Mouse (Mus musculus) CD8-positive naive resting alpha-beta T cell, adult 2 months (primary cell): ENCODE measurements around the gene Taf8.
A peak's percentile ranks its signal among the peaks of the same experiment; 100 is the strongest.

Source experiments
- DNase-seq, 2 experiments: peaks; one replicate each; pipeline ENCODE4 v3.0.0; 2022; ENCODE audit warnings: low read depth in 2 of 2, low spot score in 2 of 2

The Taf8 gene

DNA sequence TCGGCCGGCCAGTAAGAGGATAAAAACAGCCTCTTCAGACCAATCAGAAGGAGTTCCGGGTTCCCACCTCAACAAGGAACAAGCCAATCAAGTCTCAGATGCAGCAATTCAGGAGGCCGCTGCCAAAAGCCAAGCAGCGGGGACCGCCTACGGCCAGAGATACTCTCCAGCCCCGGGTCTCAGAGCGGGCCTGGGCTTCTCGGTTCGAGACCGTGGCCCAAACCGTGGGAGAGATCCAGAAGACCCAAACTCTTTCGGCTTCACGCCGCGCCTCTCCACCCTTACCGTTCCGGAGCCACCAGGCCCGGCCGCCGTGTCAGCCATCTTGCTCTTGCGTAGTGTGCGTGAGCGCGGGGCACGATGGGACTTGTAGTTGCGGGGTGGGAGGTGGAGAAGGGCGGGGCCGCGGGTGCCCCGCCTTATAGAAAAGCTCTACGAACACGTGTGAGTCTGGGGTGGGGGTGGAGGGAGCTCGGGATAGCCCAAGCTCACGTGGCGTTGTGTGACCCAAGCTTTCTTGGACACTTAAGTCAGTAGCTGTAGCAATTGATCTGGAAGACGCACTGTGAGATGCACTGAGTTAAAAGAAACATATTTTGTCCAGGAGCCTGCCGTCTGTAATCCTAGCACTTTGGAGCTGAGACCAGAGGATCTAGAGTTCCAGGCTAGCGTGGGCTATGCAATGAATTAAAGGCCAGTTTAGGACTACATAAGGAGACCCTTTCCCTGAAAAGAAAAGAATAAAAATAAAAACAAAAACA, at the start of gene Taf8:
TSS of gene Taf8 (minus strand) at position 347 of the 761 bp plus-strand sequence.
- peak; percentile 81 to 90 for DNase-seq

- no peak for DNase-seq
Observed at GRCm38 (mm10) chr17:47551049-47551448, 49.0 kb upstream of the Taf8 start.

- DNase-seq, result no peak
Observed at GRCm38 (mm10) chr17:47545861-47546331, 43.8 kb upstream of the Taf8 start.

- no peak for DNase-seq
Observed at GRCm38 (mm10) chr17:47545154-47545553, 43.1 kb upstream of the Taf8 start.

DNA sequence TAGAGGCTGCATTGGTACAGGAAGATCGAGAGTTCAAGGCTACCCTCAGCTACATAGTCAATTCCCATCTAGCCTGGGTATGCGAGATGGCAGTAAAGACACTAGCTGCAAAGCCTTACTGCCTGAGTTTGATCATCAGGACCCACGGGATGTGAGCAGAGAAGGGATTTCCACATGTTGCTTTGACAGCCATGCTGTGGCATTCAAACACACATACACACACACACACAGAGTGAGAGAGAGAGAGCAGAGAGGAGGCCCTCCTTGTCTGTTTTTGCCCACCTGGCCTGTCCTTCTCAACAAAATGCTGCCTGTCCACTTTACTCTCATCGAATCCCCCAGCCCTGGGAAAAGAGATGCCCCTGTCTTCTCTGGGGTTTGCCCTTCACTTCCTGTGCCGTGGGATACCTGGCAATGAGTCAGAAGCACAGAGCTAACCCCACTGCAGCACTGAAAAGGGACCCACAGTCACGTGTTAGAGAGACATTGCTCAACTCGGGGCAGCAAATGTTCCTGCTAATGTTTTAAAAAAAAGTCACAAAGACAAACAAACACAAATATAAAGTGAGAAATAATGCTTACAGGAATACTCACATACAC, 41.1 kb upstream of the Taf8 start:
- no peak for DNase-seq

DNA sequence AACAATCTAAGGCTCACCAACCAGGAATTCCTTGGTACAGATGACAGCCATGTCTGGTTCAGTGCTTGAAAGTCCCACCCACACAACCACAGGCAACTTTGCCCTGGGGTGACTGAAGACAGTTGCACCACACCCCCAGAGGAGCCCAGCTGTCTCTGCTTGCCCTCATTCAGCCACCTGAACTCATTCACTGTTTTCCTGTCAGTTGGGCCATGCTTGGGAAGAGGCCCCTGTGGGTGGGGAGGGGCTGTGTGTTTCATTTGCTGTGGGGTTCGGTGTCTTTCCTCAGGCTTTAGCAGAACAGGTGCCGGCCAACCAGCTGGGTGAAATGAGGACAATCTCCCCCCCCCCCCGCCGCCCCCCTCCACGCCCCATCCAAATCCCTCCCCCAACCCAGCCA, 40.0 kb upstream of the Taf8 start:
- DNase-seq, result peak in 1 of 2 experiments; percentile 54

DNA sequence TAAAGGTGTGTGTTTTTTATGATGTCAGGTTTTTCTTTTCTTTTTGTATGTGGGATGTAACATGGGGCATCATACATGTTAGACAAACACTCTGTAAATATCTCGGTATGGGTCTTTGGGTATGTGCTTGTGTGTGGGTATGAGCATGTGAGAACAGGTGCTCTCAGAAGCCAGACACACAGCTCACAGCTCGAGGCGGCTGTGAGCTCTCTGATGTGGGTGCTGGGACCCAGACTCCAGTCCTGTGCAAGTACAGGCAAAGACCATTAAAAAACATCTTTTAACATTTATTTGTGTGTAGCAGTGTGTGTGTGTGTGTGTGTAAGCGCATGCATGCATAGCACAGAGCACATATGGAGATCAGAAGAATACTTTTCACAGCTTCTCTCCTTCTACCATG, 37.0 kb upstream of the Taf8 start:
- no peak for DNase-seq

DNA sequence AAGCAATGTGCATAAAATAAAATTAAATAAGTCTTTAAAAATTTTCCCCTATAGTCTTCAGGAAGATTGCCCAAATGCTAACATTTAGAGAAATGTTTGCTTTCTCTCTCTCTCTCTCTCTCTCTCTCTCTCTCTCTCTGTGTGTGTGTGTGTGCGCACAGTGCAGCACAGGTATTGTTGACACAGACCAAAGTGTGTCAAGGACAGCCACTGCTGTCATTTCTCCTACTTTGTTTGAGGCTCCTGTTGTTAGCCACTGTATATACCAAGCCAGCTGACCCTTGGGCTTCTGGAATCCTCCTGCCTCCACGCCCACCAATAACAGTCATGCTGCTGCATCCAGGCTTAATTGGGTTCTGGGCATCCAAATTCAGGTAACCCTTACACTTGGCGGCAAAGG, 36.0 kb upstream of the Taf8 start:
- no peak for DNase-seq

GRCm38 (mm10) chr17:47535812-47536236, 33.7 kb upstream of the Taf8 start:
- no peak for DNase-seq

DNA sequence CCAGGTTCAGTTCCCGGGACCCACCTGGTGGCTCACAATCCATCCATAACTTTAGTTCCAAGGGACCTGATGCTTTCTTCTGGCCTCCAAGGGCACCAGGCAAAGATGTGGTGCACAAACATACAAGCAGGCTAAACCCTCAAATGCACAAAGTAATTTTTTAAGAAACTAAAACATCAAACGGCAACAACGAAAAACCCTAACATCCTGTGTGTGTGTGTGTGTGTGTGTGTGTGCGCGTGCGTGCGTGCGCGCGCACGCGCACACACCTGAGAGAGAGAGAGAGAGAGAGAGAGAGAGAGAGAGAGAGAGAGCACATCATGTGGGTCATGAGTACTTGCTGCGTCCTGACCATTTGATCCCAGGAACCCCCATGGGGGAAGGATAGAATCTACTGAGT, 31.6 kb upstream of the Taf8 start:
- no peak for DNase-seq

DNA sequence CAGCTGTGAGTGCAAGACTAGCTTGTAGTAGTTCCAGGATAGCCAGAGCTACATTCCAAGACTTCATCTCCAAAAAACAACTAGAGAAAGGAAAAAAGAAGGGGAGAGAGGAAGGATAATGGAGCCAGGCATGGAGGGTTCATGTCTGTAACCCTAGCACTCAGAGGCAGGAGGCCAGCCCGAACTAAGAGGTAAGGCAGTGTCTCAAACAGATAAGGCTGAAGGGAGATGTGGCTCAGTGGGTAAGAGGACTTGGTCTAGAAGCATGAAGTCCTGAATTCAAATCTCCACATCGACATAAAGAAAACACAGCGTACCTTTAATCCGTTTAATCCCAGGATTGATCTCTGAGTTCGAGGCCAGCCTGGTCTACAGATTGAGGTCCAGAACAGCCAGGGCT, 30.3 kb upstream of the Taf8 start:
- DNase-seq, result no peak

DNA sequence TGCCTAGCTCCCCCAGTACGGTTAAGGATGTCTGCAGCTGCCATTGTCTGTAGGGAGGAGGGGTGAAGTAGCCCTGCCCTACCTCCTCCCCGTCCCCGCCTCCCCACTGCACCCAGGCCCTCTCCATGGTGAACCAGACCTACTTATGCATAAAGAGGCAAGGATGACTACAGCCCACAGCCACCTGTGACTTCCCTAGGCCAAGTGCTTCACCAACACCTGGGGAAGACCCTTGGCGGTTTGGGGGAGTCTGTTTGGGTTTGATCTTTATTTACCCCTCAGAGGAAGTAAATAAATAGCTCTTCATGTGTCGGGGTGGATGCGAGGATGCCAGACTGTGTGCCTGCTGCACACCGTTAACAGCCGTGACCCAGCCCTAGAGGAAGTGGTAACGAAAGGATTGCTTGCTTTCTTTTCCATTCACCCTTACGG, 29.3 kb upstream of the Taf8 start:
- DNase-seq, result peak; percentile 61 to 72

GRCm38 (mm10) chr17:47529595-47529994, 27.5 kb upstream of the Taf8 start:
- no peak for DNase-seq

GRCm38 (mm10) chr17:47528919-47529318, 26.8 kb upstream of the Taf8 start:
- no peak for DNase-seq

DNA sequence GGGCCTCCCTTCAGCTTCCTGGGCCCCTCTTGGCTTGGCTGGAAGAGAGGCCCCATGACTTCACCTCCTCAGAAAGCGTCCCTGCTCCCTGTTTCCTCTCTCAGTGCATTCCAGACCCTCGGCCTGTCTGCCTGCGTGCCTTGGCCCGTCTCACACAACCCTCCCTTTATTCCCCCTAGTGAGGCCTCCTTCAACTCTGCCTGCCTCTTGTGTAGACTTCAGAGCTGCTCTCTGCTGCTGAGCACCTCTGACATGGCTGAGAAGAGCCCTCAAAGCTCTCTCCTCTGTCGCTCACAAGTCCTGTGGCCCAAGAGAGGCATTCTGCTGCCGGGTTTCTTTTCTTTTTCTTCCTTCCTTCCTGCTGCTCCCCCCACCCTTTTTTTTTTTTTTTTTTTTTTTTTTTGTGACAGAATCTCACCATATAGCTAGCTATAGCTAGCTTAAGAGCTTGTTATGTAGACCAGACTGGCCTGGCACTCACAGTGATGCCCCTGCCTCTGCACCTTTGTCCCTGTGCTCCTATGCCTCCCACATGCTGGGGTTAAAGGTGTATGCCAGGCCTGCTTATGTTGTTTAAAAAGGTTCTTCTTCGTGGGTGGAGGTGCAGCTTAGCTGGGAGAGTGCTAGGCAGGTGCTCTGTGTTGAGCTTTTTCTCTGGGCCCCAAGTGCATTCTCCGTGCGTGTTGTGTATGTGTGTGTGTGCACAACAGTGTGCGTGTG, 25.6 kb upstream of the Taf8 start:
- DNase-seq, result no peak

- DNase-seq, result no peak
Observed at GRCm38 (mm10) chr17:47526856-47527520, 24.9 kb upstream of the Taf8 start.

DNA sequence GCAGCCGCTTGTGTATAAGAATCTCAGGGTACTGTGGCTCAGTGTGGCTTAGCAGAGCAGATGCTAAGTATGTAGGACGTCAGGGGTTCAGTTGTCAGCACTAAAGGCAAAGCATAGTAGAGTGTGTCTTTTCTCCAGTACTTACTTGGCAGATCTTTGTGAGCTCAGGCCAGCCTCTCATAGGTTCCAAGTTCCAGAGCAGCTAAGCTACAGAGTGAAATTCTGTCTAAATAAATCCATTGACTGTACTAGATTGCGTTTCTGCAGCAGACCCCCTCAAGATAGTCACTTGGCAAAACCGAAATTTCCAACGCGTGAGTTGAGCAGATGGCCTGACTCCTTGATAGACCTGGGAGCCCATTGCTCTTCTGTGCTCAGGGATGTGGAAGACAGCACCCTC, 22.9 kb upstream of the Taf8 start:
- DNase-seq, result no peak

DNA sequence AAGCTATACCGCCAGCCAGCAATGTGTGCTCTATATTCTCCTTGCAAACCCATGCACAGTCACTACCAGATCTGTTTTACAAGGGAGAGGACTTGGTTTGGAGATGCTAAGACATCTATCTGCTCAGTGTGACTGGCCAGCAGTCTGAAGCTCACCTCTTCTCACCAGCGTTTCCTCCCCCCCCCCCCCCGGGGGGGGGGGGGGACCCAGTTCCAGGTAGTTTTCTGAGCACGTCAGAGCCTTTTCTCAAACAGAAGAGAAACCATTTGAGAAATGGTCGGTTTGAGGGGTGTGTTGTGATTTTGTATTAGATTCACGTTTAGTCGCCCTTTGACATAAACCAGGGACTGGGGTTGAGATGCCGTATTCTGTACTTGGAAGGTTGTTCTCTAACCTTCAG, 22.0 kb upstream of the Taf8 start:
- no peak for DNase-seq

DNA sequence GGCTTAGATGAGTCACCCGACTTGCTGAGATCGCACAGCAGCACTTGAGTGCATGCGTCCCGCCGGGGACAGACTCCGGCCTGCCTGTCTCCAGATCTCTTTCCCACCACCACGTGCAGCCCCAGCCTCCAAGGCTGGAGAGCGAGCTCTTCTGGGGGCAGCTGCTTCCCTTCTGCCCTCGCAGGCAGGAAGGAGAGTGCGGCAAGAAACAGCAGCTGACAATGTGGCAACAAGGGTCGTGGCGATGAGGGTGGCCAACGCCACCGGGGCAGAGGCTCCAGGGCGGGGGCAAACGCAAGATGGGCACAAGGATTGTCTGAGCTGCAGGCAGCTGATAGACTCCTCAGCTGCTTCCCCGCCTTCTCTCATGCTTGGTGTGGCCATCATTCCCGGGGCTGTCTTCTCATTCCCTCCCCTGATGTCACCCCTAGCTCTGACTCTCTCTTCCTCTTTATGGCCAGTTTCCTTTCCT, 21.2 kb upstream of the Taf8 start:
- DNase-seq, result no peak

GRCm38 (mm10) chr17:47522536-47522935, 20.4 kb upstream of the Taf8 start:
- no peak for DNase-seq

- DNase-seq, result peak; percentile 81 to 86
Observed at GRCm38 (mm10) chr17:47521551-47522258, 19.6 kb upstream of the Taf8 start.
